Mouse (Mus musculus) regulatory T cell (primary cell): Measurements from ENCODE around the gene Rsph1.

Experiments used
- in situ Hi-C: fragments of 300-600 bp; cut with MboI, MseI; formaldehyde crosslinking; loops from one replicate; pipeline ENCODE4 v1.15.1; 2025; ENCODE audit warnings: high pct_unique_total_duplicates

Rsph1 gene

GRCm38 (mm10) chr17:31209376-31209930 lies 67.7 kb downstream of the Rsph1 start:
- in situ Hi-C loops: no loop called here

DNA sequence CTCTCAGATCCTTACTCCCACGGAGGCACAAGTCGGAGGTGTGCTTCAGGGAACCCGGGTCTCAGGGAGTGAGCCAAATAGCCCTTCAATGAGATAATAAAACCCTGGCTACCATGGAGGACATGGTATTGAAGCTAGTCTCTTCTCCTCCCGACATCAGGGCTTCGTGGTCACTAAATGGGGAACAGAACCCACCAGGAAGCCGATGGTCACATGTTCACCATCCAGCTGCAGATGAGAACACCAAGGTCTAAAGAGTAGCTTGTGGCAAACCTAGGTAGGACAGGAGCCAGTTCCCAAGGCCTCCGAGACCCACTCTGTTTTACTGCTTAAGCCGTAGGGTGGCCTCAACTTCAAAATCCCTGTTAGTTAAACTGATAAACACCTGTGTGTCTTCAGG lies 68.5 kb downstream of the Rsph1 start:
- in situ Hi-C loops: no loop called here

DNA sequence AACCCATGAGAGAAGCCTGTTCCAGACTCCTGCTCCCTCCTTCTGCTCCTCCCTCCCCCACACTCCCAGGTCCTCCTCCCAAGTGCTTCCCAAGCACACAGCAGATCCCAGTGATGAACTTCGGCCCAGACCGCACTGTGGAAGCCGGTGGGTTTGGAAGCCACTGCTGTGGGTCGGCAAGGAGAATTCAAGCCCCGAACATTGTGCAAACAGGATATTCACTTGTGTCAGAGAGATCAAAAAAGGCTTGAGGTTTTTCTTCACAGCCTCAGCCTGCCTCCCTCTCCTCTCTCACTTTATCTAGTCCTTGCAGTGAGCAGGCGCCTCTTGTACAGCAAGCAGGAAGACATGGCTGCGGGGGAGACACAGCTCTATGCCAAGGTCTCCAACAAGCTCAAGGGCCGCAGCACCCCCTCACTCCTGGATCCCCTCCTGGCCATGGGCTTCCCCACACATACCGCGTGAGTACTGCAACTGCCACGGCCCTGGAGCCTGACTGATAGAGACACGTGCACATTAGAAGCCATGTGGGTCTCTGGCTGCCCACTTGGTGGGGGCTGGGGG lies 69.3 kb downstream of the Rsph1 start, which contains the start of gene Ubash3a:
Ubash3a (plus strand) TSS at position 103 of the 564 bp plus-strand sequence.
- in situ Hi-C loops: no loop called here
